Mouse (Mus musculus): ENCODE measurements around the gene 4931422A03Rik. TPM values are rescaled to one million over a fixed set of nuclear protein-coding genes. Genes with fewer than 3 reads are reported as not detected.
A peak's percentile ranks its signal among the peaks of the same experiment; 100 is the strongest.

The 4931422A03Rik gene
- polyA plus RNA-seq, 1 experiment from 2014 or later = 1.0 TPM

GRCm38 (mm10) chr2:103977216-103977615 lies 50.9 kb downstream of the 4931422A03Rik start:
- no peaks in the 10 kb centered on the region for H3K36me3 ChIP-seq (ENCODE audit: control insufficient read depth, insufficient read depth, low read length)
- H3K4me3 ChIP-seq (ENCODE audit: low read length) = no peak overlapping the region
- no peaks in the 10 kb centered on the region for H3K9me3 ChIP-seq (ENCODE audit: control insufficient read depth, low read length)
- no peak overlapping the region for H3K4me2 ChIP-seq (ENCODE audit: low read depth, low read length)
- WGBS = 80% methylated on average over 8 of the region's 8 CpGs
- H3K27me3 ChIP-seq (replicated peaks; ENCODE audit: control insufficient read depth, insufficient read depth, low read length) = peaks cover 3% of the 10 kb centered on the region; the same call in 1 of the 2 replicates
- H3K9ac ChIP-seq (ENCODE audit: low read depth, low read length) = no peak overlapping the region
- H3K4me1 ChIP-seq (ENCODE audit: control insufficient read depth, insufficient read depth, low read length) = no peaks in the 10 kb centered on the region
- no peak overlapping the region for H3K27ac ChIP-seq (ENCODE audit: low read length)
- no peak for ATAC-seq

- H3K36me3 ChIP-seq (ENCODE audit: control insufficient read depth, insufficient read depth, low read length) = no peaks in the 10 kb centered on the region
- no peaks in the 10 kb centered on the region for H3K9me3 ChIP-seq (ENCODE audit: control insufficient read depth, low read length)
- H3K27ac ChIP-seq (ENCODE audit: low read length) = no peak overlapping the region
- no peak overlapping the region for H3K9ac ChIP-seq (ENCODE audit: low read depth, low read length)
- H3K4me1 ChIP-seq (ENCODE audit: control insufficient read depth, insufficient read depth, low read length) = no peaks in the 10 kb centered on the region
- no peak for ATAC-seq
- H3K27me3 ChIP-seq (replicated peaks; ENCODE audit: control insufficient read depth, insufficient read depth, low read length) = peaks cover 3% of the 10 kb centered on the region; the same call in 1 of the 2 replicates
- H3K4me3 ChIP-seq (ENCODE audit: low read length) = no peak overlapping the region
- WGBS = 65% methylated on average over 7 of the region's 7 CpGs
- H3K4me2 ChIP-seq (ENCODE audit: low read depth, low read length) = no peak overlapping the region
Measured at GRCm38 (mm10) chr2:103975904-103976303, 52.3 kb downstream of the 4931422A03Rik start.

- WGBS = 22% methylated on average over 3 of the region's 3 CpGs
- Histone ChIP-seq H3K9me3 (ENCODE audit: control insufficient read depth, low read length) (no peaks in the 10 kb centered on the region), H3K36me3 (ENCODE audit: control insufficient read depth, insufficient read depth, low read length) (no peaks in the 10 kb centered on the region), H3K4me3 (ENCODE audit: low read length) (no peak overlapping the region; the same call in 1 of the 2 replicates), H3K27me3 (replicated peaks; ENCODE audit: control insufficient read depth, insufficient read depth, low read length) (peaks cover 11% of the 10 kb centered on the region; the same call in 1 of the 2 replicates), H3K4me1 (ENCODE audit: control insufficient read depth, insufficient read depth, low read length) (peaks cover 4% of the 10 kb centered on the region), H3K4me2 (ENCODE audit: low read depth, low read length) (no peak overlapping the region), H3K27ac (ENCODE audit: low read length) (no peak overlapping the region), H3K9ac (ENCODE audit: low read depth, low read length) (no peak overlapping the region)
- ATAC-seq = no peak
Measured at GRCm38 (mm10) chr2:103971838-103972237, 56.3 kb downstream of the 4931422A03Rik start.

- WGBS = 2% methylated on average over 32 of the region's 32 CpGs
- ATAC-seq = no peak; the same call in none of the 2 replicates
- H3K27ac ChIP-seq (ENCODE audit: low read length) = 0 out of 2 replicates have a peak overlapping the region, but pooled peaks have one; percentile 25
Measured at GRCm38 (mm10) chr2:103970791-103971649, 57.1 kb downstream of the 4931422A03Rik start.

GRCm38 (mm10) chr2:103970041-103970790 lies 57.9 kb downstream of the 4931422A03Rik start:
- peak overlapping the region; percentile 29; the same call in 1 of the 2 replicates for H3K27ac ChIP-seq (ENCODE audit: low read length)
- H3K9me3 ChIP-seq (ENCODE audit: control insufficient read depth, low read length) = no peaks in the 10 kb centered on the region
- H3K4me2 ChIP-seq (ENCODE audit: low read depth, low read length) = peak overlapping the region; percentile 98
- ATAC-seq = peak; percentile 61
- H3K4me1 ChIP-seq (ENCODE audit: control insufficient read depth, insufficient read depth, low read length) = peaks cover 4% of the 10 kb centered on the region
- H3K27me3 ChIP-seq (replicated peaks; ENCODE audit: control insufficient read depth, insufficient read depth, low read length) = peaks cover 13% of the 10 kb centered on the region; the same call in 1 of the 2 replicates
- peak overlapping the region; percentile 78 for H3K9ac ChIP-seq (ENCODE audit: low read depth, low read length)
- H3K36me3 ChIP-seq (ENCODE audit: control insufficient read depth, insufficient read depth, low read length) = no peaks in the 10 kb centered on the region
- under 1% methylated on average over 71 of the region's 79 CpGs for WGBS
- H3K4me3 ChIP-seq (ENCODE audit: low read length) = peak overlapping the region; percentile 82

More at GRCm38 (mm10) chr2:103970791-103971649, 57.1 kb downstream of the 4931422A03Rik start:
- no peaks in the 10 kb centered on the region for H3K36me3 ChIP-seq (ENCODE audit: control insufficient read depth, insufficient read depth, low read length)
- H3K27me3 ChIP-seq (replicated peaks; ENCODE audit: control insufficient read depth, insufficient read depth, low read length) = peaks cover 12% of the 10 kb centered on the region; the same call in 1 of the 2 replicates
- H3K4me3 ChIP-seq (ENCODE audit: low read length) = peak overlapping the region; percentile 82
- peak overlapping the region; percentile 78 for H3K9ac ChIP-seq (ENCODE audit: low read depth, low read length)
- H3K9me3 ChIP-seq (ENCODE audit: control insufficient read depth, low read length) = no peaks in the 10 kb centered on the region
- peak overlapping the region; percentile 98 for H3K4me2 ChIP-seq (ENCODE audit: low read depth, low read length)
- peaks cover 4% of the 10 kb centered on the region for H3K4me1 ChIP-seq (ENCODE audit: control insufficient read depth, insufficient read depth, low read length)

- H3K4me1 ChIP-seq (ENCODE audit: control insufficient read depth, insufficient read depth, low read length) = peaks cover 4% of the 10 kb centered on the region
- H3K9me3 ChIP-seq (ENCODE audit: control insufficient read depth, low read length) = no peaks in the 10 kb centered on the region
- H3K36me3 ChIP-seq (ENCODE audit: control insufficient read depth, insufficient read depth, low read length) = no peaks in the 10 kb centered on the region
- ATAC-seq = peak; percentile 90
- H3K4me2 ChIP-seq (ENCODE audit: low read depth, low read length) = peak overlapping the region; percentile 98
- H3K27me3 ChIP-seq (replicated peaks; ENCODE audit: control insufficient read depth, insufficient read depth, low read length) = peaks cover 13% of the 10 kb centered on the region; the same call in 1 of the 2 replicates
- peak overlapping the region; percentile 31; the same call in 1 of the 2 replicates for H3K27ac ChIP-seq (ENCODE audit: low read length)
- H3K9ac ChIP-seq (ENCODE audit: low read depth, low read length) = peak overlapping the region; percentile 78
- under 1% methylated on average over 40 of the region's 40 CpGs for WGBS
- H3K4me3 ChIP-seq (ENCODE audit: low read length) = peak overlapping the region; percentile 82
Measured at GRCm38 (mm10) chr2:103969437-103970040, 58.6 kb downstream of the 4931422A03Rik start.

- Histone ChIP-seq H3K4me2 (ENCODE audit: low read depth, low read length) (peak overlapping the region; percentile 98), H3K27ac (ENCODE audit: low read length) (peak overlapping the region; percentile 31; the same call in 1 of the 2 replicates)
- no peak for ATAC-seq
Measured at GRCm38 (mm10) chr2:103968919-103969436, 59.2 kb downstream of the 4931422A03Rik start.

GRCm38 (mm10) chr2:103968186-103968585 lies 60.0 kb downstream of the 4931422A03Rik start:
- ATAC-seq = no peak
- WGBS = 64% methylated on average over 4 of the region's 4 CpGs
- Histone ChIP-seq H3K27ac (ENCODE audit: low read length) (no peak overlapping the region), H3K36me3 (ENCODE audit: control insufficient read depth, insufficient read depth, low read length) (no peaks in the 10 kb centered on the region), H3K27me3 (replicated peaks; ENCODE audit: control insufficient read depth, insufficient read depth, low read length) (peaks cover 13% of the 10 kb centered on the region; the same call in 1 of the 2 replicates), H3K9ac (ENCODE audit: low read depth, low read length) (no peak overlapping the region), H3K4me1 (ENCODE audit: control insufficient read depth, insufficient read depth, low read length) (peaks cover 4% of the 10 kb centered on the region), H3K4me2 (ENCODE audit: low read depth, low read length) (no peak overlapping the region), H3K4me3 (ENCODE audit: low read length) (no peak overlapping the region), H3K9me3 (ENCODE audit: control insufficient read depth, low read length) (no peaks in the 10 kb centered on the region)

More at GRCm38 (mm10) chr2:103968919-103969436, 59.2 kb downstream of the 4931422A03Rik start:
- WGBS = 22% methylated on average over 10 of the region's 10 CpGs
- Histone ChIP-seq H3K4me1 (ENCODE audit: control insufficient read depth, insufficient read depth, low read length) (peaks cover 4% of the 10 kb centered on the region), H3K36me3 (ENCODE audit: control insufficient read depth, insufficient read depth, low read length) (no peaks in the 10 kb centered on the region), H3K4me3 (ENCODE audit: low read length) (peak overlapping the region; percentile 82), H3K27me3 (replicated peaks; ENCODE audit: control insufficient read depth, insufficient read depth, low read length) (peaks cover 13% of the 10 kb centered on the region; the same call in 1 of the 2 replicates), H3K9ac (ENCODE audit: low read depth, low read length) (peak overlapping the region; percentile 78), H3K9me3 (ENCODE audit: control insufficient read depth, low read length) (no peaks in the 10 kb centered on the region)

Data from intestine, embryonic 16.5 days (tissue).